Mouse (Mus musculus): ENCODE measurements around the gene Depdc5.

Gene Depdc5

DNA sequence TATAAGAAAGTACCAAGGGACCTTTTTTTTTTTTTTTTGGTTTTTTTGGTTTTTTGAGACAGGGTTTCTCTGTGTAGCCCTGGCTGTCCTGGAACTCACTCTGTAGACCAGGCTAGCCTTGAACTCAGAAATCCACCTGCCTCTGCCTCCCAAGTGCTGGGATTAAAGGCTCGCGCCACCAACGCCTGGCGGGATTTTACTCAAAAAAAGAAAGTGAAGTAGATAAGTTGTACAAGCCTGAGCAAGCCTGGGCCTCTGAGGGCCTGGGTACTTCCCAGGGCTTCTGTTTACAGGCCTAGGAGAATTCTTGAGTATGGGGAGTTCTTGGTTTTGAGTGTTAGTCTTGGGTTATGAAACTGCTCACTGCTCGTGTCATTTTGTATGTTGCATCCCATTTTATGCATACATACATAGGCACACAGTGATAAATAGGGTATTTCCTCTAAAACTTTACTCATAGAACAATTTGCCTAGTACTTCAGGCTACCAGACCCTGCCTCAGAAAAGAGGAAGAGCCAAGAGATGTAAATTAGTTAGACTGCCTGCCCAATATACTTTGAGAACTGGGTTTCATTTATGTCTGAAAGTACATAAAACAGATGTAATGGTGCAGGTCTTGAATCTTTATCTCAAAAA, 6.0 kb downstream of the Depdc5 start:
- no peak for TF ChIP-seq GATA4 (IDR thresholded peaks at IDR 0.05; ENCODE audit: insufficient replicate concordance, low read length)

DNA sequence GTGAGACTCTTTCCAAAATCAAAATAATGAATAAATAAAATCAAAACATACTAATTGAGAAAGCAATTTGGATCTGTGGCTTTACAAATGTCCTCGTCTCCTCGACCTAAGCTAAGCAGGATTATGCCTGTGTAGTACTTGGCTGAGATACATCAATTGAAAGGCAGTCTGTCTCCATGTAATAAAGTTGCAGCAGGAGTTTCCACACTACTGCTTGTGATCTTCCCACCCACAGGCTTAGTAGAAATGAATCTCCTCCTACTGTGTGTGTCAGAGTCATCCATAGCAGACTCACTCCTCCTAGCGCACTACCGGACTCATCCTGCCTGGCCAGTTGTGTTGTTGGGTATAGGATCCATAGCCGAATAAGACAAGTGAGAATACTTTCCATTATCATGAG, 8.8 kb downstream of the Depdc5 start:
- TF ChIP-seq GATA4 (IDR thresholded peaks at IDR 0.05; ENCODE audit: insufficient replicate concordance, low read length), result no peak

GRCm38 (mm10) chr5:32886739-32887138, 23.2 kb downstream of the Depdc5 start:
- TF ChIP-seq GATA4 (IDR thresholded peaks at IDR 0.05; ENCODE audit: insufficient replicate concordance, low read length), result no peak

GRCm38 (mm10) chr5:32907496-32907895, 44.0 kb downstream of the Depdc5 start:
- no peak for TF ChIP-seq GATA4 (IDR thresholded peaks at IDR 0.05; ENCODE audit: insufficient replicate concordance, low read length)

DNA sequence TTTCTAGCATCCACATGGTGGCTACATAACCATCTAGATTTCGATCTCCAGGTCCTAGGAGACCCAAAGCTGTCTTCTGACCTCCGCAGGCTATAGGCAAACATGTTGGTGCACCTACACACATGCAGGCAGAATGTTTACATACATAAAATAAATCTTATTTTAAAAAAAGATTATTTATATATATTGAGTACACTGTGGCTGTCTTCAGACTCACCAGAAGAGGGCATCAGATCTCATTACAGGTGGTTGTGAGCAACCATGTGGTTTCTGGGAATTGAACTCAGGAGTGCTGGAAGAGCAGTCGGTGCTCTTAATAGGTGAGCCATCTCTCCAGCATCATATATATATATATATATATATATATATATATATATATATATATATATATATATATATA, 50.6 kb downstream of the Depdc5 start:
- TF ChIP-seq GATA4 (IDR thresholded peaks at IDR 0.05; ENCODE audit: insufficient replicate concordance, low read length), result no peak

- no peak for TF ChIP-seq GATA4 (IDR thresholded peaks at IDR 0.05; ENCODE audit: insufficient replicate concordance, low read length)
Observed at GRCm38 (mm10) chr5:32922906-32923305, 59.4 kb downstream of the Depdc5 start.

DNA sequence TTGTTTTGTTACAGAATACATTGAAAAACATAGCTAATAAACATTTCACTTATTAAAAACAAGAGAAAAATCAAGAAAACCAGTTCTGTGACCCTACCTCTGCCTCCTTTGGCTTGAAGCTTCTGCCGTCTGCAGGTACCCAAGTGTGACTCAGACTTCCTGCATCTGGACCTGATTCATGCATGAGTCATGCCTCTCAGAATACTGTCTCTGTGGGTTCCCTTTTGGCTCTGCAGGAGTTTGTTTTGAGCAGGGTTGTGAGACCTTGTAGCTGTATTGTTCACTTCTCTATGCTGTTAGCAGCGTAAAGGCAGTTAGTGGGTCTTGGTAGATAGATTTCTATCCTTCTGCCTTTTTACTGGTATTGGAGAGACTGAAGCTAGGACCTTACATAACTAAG, 67.3 kb downstream of the Depdc5 start:
- TF ChIP-seq GATA4 (IDR thresholded peaks at IDR 0.05; ENCODE audit: insufficient replicate concordance, low read length), result no peak

GRCm38 (mm10) chr5:32934654-32935053, 71.2 kb downstream of the Depdc5 start:
- no peak for TF ChIP-seq GATA4 (IDR thresholded peaks at IDR 0.05; ENCODE audit: insufficient replicate concordance, low read length)

DNA sequence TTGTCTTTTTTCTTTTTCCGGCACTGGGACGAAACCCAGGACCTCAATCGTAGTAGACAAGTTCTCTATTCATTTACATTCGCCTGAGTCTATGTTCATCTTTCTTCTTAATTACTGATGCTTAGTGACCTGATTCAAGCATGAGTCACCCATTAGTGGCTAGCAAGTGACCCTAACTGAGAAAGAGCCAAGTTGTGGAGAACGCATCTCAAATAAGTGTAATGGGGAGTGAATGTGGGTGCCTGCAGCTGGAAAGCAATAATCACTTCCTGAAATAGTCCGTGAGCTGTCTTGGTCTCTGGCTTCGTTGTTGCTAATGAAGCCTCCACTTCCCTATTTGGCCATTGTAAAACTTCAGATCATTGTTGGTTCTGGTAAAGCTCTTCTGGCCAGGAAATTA, 77.1 kb downstream of the Depdc5 start:
- TF ChIP-seq GATA4 (IDR thresholded peaks at IDR 0.05; ENCODE audit: insufficient replicate concordance, low read length), result no peak

GRCm38 (mm10) chr5:32941209-32941924, 77.9 kb downstream of the Depdc5 start:
- TF ChIP-seq GATA4 (IDR thresholded peaks at IDR 0.05; ENCODE audit: insufficient replicate concordance, low read length), result no peak

- no peak for TF ChIP-seq GATA4 (IDR thresholded peaks at IDR 0.05; ENCODE audit: insufficient replicate concordance, low read length)
Observed at GRCm38 (mm10) chr5:32950077-32950476, 86.6 kb downstream of the Depdc5 start.

- no peak for TF ChIP-seq GATA4 (IDR thresholded peaks at IDR 0.05; ENCODE audit: insufficient replicate concordance, low read length)
Observed at GRCm38 (mm10) chr5:32950702-32951274, 87.3 kb downstream of the Depdc5 start.

DNA sequence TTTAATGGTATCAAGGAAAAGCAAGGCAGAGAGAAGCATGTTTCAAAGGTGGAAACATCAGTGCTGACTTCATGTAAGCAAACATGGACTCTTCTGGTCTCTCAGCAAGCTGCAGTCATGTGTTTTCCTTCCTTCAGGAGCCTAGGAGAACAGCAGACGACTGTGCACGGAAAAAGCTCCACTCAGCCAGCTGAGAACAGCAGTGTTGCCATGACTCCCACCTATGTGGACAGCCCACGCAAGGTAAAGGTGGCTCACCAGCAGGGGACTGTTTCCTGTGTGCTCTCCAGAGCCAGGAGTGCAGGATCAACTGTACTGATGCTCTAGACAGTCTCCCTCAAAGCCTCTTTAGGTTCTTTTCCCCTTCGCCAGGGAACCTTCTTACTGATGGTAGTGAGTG, 92.2 kb downstream of the Depdc5 start:
- TF ChIP-seq GATA4 (IDR thresholded peaks at IDR 0.05; ENCODE audit: insufficient replicate concordance, low read length), result no peak

DNA sequence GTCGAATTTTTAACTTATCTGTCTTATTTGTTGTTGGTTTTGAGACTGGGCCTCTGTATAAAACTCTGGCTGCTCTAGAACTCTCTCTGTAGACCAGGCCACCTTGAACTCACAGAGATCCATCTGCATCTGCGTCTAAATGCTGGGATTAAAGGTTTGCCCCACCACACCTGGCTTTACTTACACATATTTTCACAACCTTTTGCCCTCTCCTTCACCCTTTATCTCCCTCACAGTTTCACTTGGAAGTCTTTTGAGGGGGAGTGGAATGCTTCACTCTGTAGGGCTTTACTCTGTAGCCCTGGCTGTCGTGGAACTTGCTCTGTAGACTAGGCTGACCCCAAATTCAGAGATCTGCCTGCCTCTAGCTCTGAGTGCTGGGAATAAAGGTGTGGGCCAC, 98.1 kb downstream of the Depdc5 start:
- TF ChIP-seq GATA4 (IDR thresholded peaks at IDR 0.05; ENCODE audit: insufficient replicate concordance, low read length), result no peak

DNA sequence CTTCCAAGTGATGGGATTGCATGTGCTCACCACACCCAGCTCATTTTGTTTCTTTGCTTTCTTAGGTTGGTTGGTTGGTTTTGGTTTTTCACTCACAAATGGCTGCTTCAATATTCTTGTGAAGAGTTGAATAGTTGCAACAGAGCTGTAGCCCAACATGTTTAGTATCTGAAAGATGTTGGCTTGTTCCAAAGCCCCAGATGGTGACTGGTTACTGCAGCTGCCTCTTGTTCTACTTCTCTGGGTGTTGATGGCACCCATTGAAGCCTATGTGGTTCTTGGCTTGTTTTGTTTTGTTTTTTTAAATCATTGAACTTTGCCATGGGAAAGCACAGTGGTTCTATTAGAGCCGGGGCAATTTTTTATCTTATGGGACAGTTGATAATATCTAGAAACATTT, 99.1 kb downstream of the Depdc5 start:
- no peak for TF ChIP-seq GATA4 (IDR thresholded peaks at IDR 0.05; ENCODE audit: insufficient replicate concordance, low read length)

DNA sequence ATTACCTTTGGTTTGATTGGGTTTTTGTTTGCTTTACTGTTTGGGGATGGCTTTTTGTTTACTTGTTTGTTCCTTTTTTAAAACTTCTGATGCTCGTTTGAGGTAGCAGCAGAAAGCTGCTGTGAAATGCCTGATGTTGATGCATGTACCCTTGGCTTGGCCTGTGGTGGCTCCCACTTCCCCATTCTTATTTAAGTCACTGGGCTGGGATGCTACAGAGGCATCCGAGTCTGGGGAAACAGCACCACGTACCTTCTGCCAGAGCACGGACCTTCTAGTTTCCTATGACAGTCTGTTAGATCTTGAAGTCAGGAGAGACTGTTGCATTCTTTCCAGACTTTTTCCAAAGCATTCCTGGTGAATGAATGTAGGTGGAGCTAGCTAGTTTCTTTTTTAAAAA, 113.0 kb downstream of the Depdc5 start:
- TF ChIP-seq GATA4 (IDR thresholded peaks at IDR 0.05; ENCODE audit: insufficient replicate concordance, low read length), result no peak

Data from liver, adult (tissue).